ENCODE assay signal across 18 mouse cellular contexts in the genomic region with DNA sequence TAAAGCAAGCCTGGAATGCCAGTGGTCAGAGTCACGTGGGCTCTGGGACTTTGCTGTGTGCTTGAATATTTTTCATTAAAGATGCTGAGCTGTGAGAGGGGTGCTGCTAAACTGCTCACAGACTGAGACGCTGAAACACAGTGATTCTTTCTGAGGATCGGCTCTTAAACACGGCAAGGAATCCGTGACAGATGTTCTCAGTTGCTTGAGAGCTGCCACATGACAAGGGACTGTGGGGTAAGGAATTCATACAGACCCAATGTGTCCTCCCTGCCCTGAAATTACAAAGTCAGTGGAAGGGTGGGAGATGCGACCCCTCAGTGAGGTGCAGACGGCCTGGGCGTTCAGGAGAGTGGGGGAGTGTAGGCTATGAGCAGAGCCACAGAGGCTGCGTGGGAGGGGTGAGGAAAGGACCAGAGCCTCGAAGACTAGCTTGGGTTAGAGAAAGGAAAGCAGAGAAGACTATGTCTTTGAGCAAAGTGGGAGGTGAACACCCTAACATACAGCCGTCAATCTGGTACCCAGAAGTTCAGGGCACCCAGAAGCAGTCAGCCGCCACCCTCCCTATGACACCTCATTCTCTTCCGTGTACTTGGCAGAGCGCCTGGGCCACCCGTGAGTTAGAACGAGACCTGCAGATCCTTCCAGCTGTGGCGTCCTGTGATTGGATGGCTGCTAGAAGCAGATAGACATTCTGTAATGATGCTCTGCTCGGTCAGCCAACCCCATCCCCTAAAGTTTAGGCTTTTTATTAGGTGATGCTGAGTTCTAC. TPM values are rescaled to one million over a fixed set of nuclear protein-coding genes. Genes with fewer than 3 reads are reported as not detected.
A peak's percentile ranks its signal among the peaks of the same experiment; 100 is the strongest.
DNase-seq lines count a peak whose midpoint lies in the region; ATAC-seq and TF ChIP-seq lines count a peak whose summit lies in the region.
"Had no signal": no experiment of that assay in that cellular context is flagged by ENCODE, and none has a peak within 500 bp of the region (broad histone marks: within the 10 kb centered on the region; RNA-seq: fewer than 3 reads in every experiment).

No protein-coding gene starts in this region.

- H3K36me3 ChIP-seq in kidney, embryonic 14.5 days (ENCODE audit: control insufficient read depth, insufficient read depth, low read length), result peaks cover 16% of the 10 kb centered on the region; the same call in 1 of the 2 replicates
- H3K36me3 ChIP-seq in limb, embryonic 14.5 days (ENCODE audit: control insufficient read depth, insufficient read depth, low read length), result peaks cover 19% of the 10 kb centered on the region

- no peak for TF ChIP-seq POLR2A in limb, embryonic 14.5 days (IDR thresholded peaks at IDR 0.05; ENCODE audit: borderline replicate concordance, extremely low read depth, insufficient read depth, insufficient read length)

- H3K4me1 ChIP-seq in kidney, embryonic 14.5 days (ENCODE audit: control insufficient read depth, insufficient read depth, low read length), result peaks cover 34% of the 10 kb centered on the region
- H3K4me1 ChIP-seq in limb, embryonic 14.5 days (ENCODE audit: control insufficient read depth, insufficient read depth, low read length), result peaks cover 21% of the 10 kb centered on the region

- peak overlapping the region; percentile 34; the same call in 1 of the 2 replicates for H3K27ac ChIP-seq in kidney, embryonic 14.5 days (ENCODE audit: low read depth, low read length)
- H3K27ac ChIP-seq in limb, embryonic 14.5 days (replicated peaks; ENCODE audit: low read depth, low read length), result peak overlapping the region; percentile 43; the same call in 1 of the 2 replicates
- H3K27ac ChIP-seq: hindbrain, embryonic 10.5 days had no signal

- intact Hi-C loops in gastrocnemius, postnatal 14 days (cut with DNase I; ENCODE audit: low total_unique reads), result no loop called here

- no peak overlapping the region for H3K4me2 ChIP-seq in kidney, embryonic 14.5 days (replicated peaks; ENCODE audit: low read depth, low read length)
- H3K4me2 ChIP-seq in limb, embryonic 14.5 days (replicated peaks; ENCODE audit: low read depth, low read length, severe bottlenecking), result 0 out of 2 replicates have a peak overlapping the region, but pooled peaks have one; percentile 3
- H3K4me2 ChIP-seq: heart, embryonic 11.5 days; liver, embryonic 11.5 days had no signal

- no peaks in the 10 kb centered on the region for H3K27me3 ChIP-seq in kidney, embryonic 14.5 days (ENCODE audit: control insufficient read depth, insufficient read depth, low read length)
- no peaks in the 10 kb centered on the region for H3K27me3 ChIP-seq in limb, embryonic 14.5 days (ENCODE audit: control insufficient read depth, insufficient read depth, low read length)

- no peak for DNase-seq in kidney, postnatal 25 days
- DNase-seq in lung, postnatal 10 days, result peak; percentile 38
- no peak for DNase-seq in lung, postnatal 25 days (ENCODE audit: low spot score)
- peak; percentile 35 for DNase-seq in limb, embryonic 14.5 days (ENCODE audit: low spot score)
- no peak for DNase-seq in gastrocnemius, postnatal 14 days
- no peak for DNase-seq in layer of hippocampus, adult 18-20 months (ENCODE audit: low spot score in 2 of 2)
- DNase-seq: adrenal gland, postnatal 25 days; forebrain, postnatal 0 days; gastrocnemius, postnatal 25 days; kidney, postnatal 4 days; right cerebral cortex, postnatal 14 days; thymus, adult 2 months had no signal

- peak; percentile 54 for ATAC-seq in kidney, embryonic 14.5 days (ENCODE audit: low FRiP score, low TSS enrichment)
- peak; percentile 70 for ATAC-seq in limb, embryonic 14.5 days (ENCODE audit: low FRiP score, low read depth)
- ATAC-seq: forebrain, postnatal 0 days; midbrain, embryonic 16.5 days had no signal

- H3K9ac ChIP-seq in kidney, embryonic 14.5 days (ENCODE audit: low read depth, low read length), result no peak overlapping the region
- H3K9ac ChIP-seq in limb, embryonic 14.5 days (ENCODE audit: low read depth, low read length, severe bottlenecking), result no peak overlapping the region
- H3K9ac ChIP-seq: forebrain, postnatal 0 days had no signal

- WGBS in kidney, embryonic 14.5 days, result 25% methylated on average over 18 of the region's 18 CpGs
- 33% methylated on average over 18 of the region's 18 CpGs for WGBS in limb, embryonic 14.5 days

- peaks cover 5% of the 10 kb centered on the region; the same call in 1 of the 2 replicates for H3K9me3 ChIP-seq in kidney, embryonic 14.5 days (ENCODE audit: control insufficient read depth, low read length)
- H3K9me3 ChIP-seq in limb, embryonic 14.5 days (ENCODE audit: control insufficient read depth, low read length), result no peaks in the 10 kb centered on the region
- H3K9me3 ChIP-seq: hindbrain, embryonic 10.5 days had no signal

- no peak overlapping the region for H3K4me3 ChIP-seq in kidney, embryonic 14.5 days (ENCODE audit: low read length)
- no peak overlapping the region for H3K4me3 ChIP-seq in limb, embryonic 14.5 days (replicated peaks; ENCODE audit: low read length)
- H3K4me3 ChIP-seq: erythroblast, embryonic 14.5 days; hindbrain, embryonic 10.5 days had no signal

RNA-seq across cellular contexts. Expression of a gene that starts 38.2 kb away (rescaled TPM):
- polyA plus RNA-seq in kidney, embryonic 14.5 days (2014; fragmentation: Nextera tagmentation; extraction: Ambion mirVana), result 25.3 and 31.2 TPM in 2 replicates
- polyA plus RNA-seq in limb, embryonic 14.5 days (2012; rRNA removed), result 38.0 and 43.5 TPM in 2 replicates
- 23.8 and 28.6 TPM in 2 replicates for polyA plus RNA-seq in limb, embryonic 14.5 days (2014; fragmentation: Nextera tagmentation; extraction: Ambion mirVana)
- total RNA-seq in gastrocnemius, postnatal 14 days (2021), result 10 to 100 TPM in 1 of 2 experiments, 1 to 10 TPM in 1; 8.2 to 10.0 TPM
- 10 to 100 TPM; 25.1 to 27.1 TPM for total RNA-seq in layer of hippocampus, adult 18-20 months (2021)

Comparison
In these comparisons a context has a peak if more than half of its experiments do, and no peak if none do; other contexts are left out.
1. DNase-seq: peak in lung, postnatal 10 days (single experiment) and limb, embryonic 14.5 days (single experiment); none in kidney, postnatal 25 days (0 of 2), lung, postnatal 25 days (single experiment), gastrocnemius, postnatal 14 days (single experiment) and layer of hippocampus, adult 18-20 months (0 of 2).